Mouse (Mus musculus): Measurements from ENCODE around the gene Polr2e. TPM values are rescaled to one million over a fixed set of nuclear protein-coding genes. Genes with fewer than 3 reads are reported as not detected.
A peak's percentile ranks its signal among the peaks of the same experiment; 100 is the strongest.

Polr2e gene
- total RNA-seq, 1 experiment from 2014 or later = 101 TPM

DNA sequence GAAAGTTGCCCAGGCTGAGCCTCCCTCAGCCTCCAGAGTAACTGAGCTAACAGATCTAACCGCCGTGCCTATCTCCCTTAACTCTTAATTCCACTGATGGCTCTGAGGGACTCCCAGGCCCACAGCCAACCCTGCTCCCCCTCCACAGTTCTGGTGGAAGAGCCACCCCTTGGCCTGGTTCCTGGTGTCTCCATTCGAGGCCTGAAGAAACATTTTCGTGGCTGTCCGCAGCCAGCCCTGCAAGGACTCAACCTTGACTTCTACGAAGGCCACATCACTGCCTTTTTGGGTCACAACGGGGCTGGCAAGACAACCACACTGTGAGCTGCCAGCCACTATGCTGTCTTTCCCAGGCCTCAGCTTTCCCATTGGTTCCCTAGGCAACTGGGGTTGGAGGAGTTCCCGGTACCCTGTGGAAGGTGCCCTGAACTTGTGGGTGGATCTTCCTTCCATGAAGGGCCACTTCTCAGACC is 35.3 kb downstream of the Polr2e start:
- no peak for ATAC-seq (replicated peaks in 1 of 2; ENCODE audit: insufficient read depth in 1 of 2, low FRiP score in 2 of 2, low TSS enrichment in 1 of 2, low read depth in 1 of 2, poor library complexity in 2 of 2, severe bottlenecking in 2 of 2)

DNA sequence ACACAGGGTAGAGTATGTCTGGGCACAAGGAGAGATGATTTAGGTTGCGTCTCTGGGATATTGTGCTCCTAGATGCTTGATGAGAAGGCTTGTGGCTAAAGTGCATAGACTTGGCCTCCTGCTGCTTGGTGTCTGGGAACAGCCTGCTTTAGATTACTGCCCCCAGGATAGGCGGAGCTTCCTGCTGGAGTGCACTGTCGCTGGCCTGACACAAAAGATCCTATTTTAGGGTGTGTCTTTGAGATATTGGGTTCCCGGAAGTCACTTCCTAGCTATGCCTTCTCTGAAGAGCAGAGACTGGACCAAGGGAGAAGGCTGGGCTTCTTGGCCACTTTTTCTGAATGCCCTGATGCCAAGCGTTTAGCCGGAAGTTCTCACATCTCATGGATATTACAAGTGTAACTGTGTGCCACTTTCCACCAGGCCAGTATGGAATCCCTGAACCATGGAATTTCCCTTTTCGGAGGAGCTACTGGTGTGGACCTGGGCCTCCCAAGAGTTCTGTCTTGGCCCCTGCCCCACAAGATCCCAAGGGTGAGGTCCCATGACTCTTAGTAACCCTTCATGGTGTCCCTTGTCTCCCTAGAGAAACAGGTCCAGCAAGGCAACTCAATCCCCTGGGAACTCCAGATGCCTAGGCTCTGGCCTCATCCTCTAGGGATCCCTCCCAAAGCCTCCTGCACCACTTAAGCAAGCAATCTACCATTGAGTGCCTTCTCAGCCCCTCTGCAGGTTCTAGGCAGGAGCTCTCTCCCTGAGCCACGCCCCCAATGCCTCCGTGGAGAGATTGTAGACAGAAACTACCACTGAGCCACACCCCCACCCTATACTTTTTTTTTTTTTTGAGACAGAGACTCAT is 36.0 kb downstream of the Polr2e start:
- ATAC-seq (replicated peaks in 1 of 2; ENCODE audit: insufficient read depth in 1 of 2, low FRiP score in 2 of 2, low TSS enrichment in 1 of 2, low read depth in 1 of 2, poor library complexity in 2 of 2, severe bottlenecking in 2 of 2) = no peak; a peak in 1 of 4 replicates

DNA sequence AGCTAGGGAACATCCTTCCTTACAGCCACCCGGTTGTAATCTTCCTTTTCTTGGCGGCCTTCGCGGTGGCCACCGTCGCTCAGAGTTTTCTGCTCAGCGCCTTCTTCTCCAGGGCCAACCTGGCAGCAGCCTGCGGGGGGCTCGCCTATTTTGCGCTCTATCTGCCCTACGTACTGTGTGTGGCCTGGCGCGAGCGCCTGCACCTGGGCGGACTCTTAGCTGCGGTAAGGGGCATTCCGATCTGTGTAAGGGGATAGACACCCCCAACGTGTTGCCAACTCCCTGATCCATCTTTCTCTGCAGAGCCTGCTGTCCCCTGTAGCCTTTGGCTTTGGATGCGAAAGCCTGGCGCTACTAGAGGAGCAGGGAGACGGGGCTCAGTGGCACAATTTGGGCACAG is 36.8 kb downstream of the Polr2e start:
- no peak for ATAC-seq (replicated peaks in 1 of 2; ENCODE audit: insufficient read depth in 1 of 2, low FRiP score in 2 of 2, low TSS enrichment in 1 of 2, low read depth in 1 of 2, poor library complexity in 2 of 2, severe bottlenecking in 2 of 2)

- ATAC-seq (replicated peaks in 1 of 2; ENCODE audit: insufficient read depth in 1 of 2, low FRiP score in 2 of 2, low TSS enrichment in 1 of 2, low read depth in 1 of 2, poor library complexity in 2 of 2, severe bottlenecking in 2 of 2) = no peak
These were observed 37.6 kb downstream of the Polr2e start for GRCm38 (mm10) chr10:80001945-80002344.

DNA sequence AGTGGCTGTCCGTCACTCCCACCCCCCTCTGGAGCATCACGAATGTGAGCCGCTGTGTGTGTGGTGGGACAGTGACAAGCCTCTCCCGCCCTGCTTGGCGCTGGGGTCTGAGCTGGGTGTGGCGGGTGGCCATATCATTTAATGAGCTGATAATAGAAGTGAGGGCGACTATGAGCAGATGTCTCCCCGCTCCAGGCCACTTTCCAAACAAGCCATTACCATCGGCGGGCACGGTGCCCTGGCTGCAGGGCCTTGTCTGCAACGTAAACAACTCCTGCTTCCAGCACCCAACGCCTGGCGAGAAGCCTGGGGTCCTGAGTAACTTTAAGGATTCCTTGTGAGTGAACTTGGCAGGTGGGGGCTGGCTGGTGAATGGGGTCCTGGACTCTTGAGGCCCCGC is 41.8 kb downstream of the Polr2e start:
- no peak for ATAC-seq (replicated peaks in 1 of 2; ENCODE audit: insufficient read depth in 1 of 2, low FRiP score in 2 of 2, low TSS enrichment in 1 of 2, low read depth in 1 of 2, poor library complexity in 2 of 2, severe bottlenecking in 2 of 2)

- ATAC-seq (replicated peaks in 1 of 2; ENCODE audit: insufficient read depth in 1 of 2, low FRiP score in 2 of 2, low TSS enrichment in 1 of 2, low read depth in 1 of 2, poor library complexity in 2 of 2, severe bottlenecking in 2 of 2) = peak; percentile 57 to 60
These were observed 42.4 kb downstream of the Polr2e start for GRCm38 (mm10) chr10:79997034-79997760.

- peak; percentile 79 to 87 for ATAC-seq (replicated peaks in 1 of 2; ENCODE audit: insufficient read depth in 1 of 2, low FRiP score in 2 of 2, low TSS enrichment in 1 of 2, low read depth in 1 of 2, poor library complexity in 2 of 2, severe bottlenecking in 2 of 2)
These were observed 43.1 kb downstream of the Polr2e start, which contains the start of gene Abca7 for GRCm38 (mm10) chr10:79996272-79997033. TSS of gene Abca7 (plus strand) at chr10:79996494.

- ATAC-seq (replicated peaks in 1 of 2; ENCODE audit: insufficient read depth in 1 of 2, low FRiP score in 2 of 2, low TSS enrichment in 1 of 2, low read depth in 1 of 2, poor library complexity in 2 of 2, severe bottlenecking in 2 of 2) = no peak
These were observed 44.0 kb downstream of the Polr2e start for GRCm38 (mm10) chr10:79995636-79996035.

DNA sequence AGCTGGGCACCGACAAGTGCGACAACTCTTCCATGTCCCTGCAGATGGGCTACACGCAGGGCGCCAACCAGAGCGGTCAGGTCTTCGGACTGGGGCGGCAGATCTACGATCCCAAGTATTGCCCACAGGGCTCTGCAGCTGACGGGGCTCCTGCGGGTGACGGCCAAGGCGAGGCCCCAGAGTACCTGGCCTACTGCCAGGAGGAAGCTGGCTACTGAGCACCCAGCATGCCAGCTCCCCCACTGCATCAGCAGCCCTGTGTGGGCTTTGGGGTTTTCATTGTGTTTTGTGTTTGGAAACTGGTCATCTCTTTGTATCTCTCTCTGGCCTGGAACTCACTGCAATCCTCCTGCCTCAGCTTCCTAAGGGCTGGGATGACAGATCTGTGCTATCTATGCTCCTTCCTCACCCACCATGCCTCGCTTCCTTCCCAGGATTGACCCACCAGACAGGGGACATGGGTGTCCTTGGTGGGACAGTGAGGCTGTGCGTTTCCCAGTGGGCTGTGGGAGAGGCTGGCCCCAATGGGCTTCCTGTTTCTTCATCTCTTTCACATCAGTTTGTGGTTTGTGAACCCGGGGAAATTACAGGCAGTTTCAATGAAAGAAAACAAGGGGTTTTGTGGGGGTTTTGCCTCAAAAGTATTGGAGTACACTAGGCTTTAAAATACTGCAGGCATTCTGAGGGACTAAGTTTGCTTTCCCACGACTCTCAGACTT is 45.0 kb downstream of the Polr2e start:
- peak; percentile 42 to 49; a peak in 3 of 4 replicates for ATAC-seq (replicated peaks in 1 of 2; ENCODE audit: insufficient read depth in 1 of 2, low FRiP score in 2 of 2, low TSS enrichment in 1 of 2, low read depth in 1 of 2, poor library complexity in 2 of 2, severe bottlenecking in 2 of 2)

DNA sequence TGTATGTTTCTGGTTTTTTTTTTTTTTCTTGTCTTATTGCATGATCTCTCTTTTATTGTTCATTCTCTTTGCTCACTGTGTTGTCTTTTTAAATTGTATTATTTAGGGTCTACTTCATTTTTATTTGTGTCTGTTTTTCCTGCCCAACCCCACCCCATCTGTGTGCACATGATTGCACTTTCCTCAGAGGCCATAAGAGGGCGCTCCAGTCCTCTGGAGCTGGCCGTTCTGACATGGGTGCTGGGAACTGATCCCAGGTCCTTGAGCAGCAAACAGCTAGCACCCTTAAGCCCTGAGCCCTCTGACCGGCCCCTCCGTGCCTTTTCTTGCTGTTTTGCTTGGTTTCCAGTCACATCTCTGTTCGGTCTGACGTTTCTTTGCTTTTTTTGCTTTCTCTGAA is 48.0 kb downstream of the Polr2e start:
- no peak for ATAC-seq (replicated peaks in 1 of 2; ENCODE audit: insufficient read depth in 1 of 2, low FRiP score in 2 of 2, low TSS enrichment in 1 of 2, low read depth in 1 of 2, poor library complexity in 2 of 2, severe bottlenecking in 2 of 2)

- no peak for ATAC-seq (replicated peaks in 1 of 2; ENCODE audit: insufficient read depth in 1 of 2, low FRiP score in 2 of 2, low TSS enrichment in 1 of 2, low read depth in 1 of 2, poor library complexity in 2 of 2, severe bottlenecking in 2 of 2)
These were observed 48.5 kb downstream of the Polr2e start for GRCm38 (mm10) chr10:79991099-79991498.

DNA sequence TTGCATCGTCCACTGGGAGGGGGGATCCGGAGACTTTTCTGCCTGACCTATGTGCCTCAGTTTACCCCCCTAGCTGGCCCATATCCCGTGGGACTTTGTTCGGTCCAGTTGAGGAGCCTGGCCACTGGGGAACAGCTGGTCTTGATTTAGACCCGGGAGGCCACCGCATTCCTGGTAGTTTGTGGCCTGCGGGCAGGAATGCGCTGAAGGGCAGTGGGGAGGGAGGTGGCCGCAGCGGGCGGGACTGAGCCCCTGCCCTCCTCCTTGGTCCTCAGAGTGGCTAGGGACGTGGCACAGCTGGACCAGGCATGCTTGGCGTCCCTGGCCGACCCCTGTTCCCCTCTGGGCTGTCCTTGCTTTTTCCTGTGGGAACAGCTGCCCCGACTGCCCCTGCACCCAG is 49.7 kb downstream of the Polr2e start:
- ATAC-seq (replicated peaks in 1 of 2; ENCODE audit: insufficient read depth in 1 of 2, low FRiP score in 2 of 2, low TSS enrichment in 1 of 2, low read depth in 1 of 2, poor library complexity in 2 of 2, severe bottlenecking in 2 of 2) = no peak

DNA sequence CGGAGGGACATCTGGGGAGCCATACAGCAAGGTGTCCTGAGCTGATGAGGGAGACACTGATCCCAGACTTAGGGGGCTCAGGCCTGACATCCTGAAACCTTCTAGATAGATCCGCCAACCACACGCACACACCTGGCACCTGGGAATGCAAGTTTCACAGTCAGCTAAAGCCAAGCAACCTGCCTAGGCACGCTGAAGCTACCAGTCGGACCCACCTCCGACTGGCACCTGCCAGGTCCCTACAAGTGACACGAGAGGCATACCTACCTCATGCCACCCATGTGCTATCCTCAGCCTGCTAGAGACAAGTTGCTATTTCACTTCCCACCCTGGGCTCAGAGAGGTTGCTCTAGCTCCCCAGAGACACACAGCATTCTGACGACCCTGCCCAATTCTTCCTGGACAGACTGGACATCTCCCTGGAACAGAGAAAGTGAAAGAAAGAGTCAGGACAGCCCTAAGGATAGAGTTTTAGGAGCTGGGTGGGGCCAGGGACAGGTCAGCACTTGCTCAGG is 50.3 kb downstream of the Polr2e start:
- ATAC-seq (replicated peaks in 1 of 2; ENCODE audit: insufficient read depth in 1 of 2, low FRiP score in 2 of 2, low TSS enrichment in 1 of 2, low read depth in 1 of 2, poor library complexity in 2 of 2, severe bottlenecking in 2 of 2) = no peak

DNA sequence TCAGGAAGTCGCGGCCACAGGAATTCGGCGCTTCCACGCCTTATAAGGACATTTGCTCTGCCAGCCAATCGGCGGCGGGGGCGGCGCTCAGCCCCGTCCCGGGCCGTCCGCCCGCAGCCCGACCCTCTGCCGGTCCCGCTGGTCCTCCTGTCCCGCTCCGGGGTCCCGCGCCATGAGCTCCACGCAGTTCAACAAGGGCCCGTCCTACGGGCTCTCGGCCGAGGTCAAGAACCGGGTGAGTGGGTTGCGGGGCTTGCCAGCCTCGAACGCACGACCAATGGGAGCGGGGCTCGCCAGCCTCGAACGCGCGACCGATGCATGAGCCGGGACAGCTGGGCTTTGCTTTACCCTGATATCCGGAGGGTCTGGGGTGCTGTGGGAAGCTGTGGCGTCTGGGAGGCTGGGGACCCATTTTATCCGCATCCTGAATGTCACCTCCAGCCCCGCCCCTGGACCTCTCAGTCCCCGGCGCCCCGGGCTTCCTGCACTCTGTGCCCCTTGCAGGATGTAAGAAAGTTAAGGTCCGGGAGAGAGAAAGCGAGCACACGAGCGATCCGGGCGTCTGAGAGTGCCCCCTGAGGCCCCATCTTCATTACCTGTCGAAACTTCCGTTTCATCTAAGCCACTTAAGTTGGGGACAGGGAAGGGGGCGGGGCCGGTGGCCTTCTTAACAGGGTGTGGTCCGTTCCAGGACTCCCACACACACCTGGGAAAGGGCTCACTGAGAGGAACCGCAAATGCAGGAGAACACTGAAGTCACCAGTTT is 50.9 kb downstream of the Polr2e start, which contains the start of gene Cnn2:
TSS of gene Cnn2 (plus strand) at position 79 of the 766 bp plus-strand sequence.
- ATAC-seq (replicated peaks in 1 of 2; ENCODE audit: insufficient read depth in 1 of 2, low FRiP score in 2 of 2, low TSS enrichment in 1 of 2, low read depth in 1 of 2, poor library complexity in 2 of 2, severe bottlenecking in 2 of 2) = no peak

DNA sequence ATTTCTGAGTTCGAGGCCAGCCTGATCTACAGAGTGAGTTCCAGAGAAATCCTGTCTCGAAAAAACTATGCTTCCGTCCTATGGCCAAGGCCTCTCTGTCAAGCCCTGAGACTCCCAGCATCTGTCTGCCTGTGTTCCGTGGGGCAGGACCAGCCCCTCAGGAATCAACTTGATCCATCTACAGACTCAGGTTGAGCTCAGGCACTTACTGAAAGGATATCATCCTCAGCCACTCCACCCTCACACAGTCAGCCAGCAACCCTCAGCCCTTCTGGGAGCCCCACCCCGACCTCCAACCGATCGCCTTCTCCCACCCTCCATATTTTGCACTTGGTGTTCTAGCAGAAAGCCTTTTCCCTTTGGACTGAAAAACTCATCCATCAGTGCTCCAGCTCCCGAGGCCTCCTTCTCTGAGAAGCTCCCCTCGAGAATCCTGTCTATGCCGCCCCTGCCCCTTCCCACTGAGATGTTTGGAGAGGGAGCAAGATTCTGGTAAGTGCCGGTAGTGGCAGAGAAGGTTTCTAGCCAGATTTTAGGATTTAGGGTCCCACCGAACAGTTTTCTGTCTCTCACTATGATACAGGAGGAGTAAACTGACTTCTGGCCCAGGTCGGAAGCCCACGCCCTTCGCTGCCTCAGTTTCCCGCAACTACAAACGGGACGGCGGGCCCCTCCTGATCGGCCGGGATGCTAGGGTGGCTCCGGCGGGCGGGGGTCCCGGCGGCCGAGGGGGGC is 51.7 kb downstream of the Polr2e start:
- no peak for ATAC-seq (replicated peaks in 1 of 2; ENCODE audit: insufficient read depth in 1 of 2, low FRiP score in 2 of 2, low TSS enrichment in 1 of 2, low read depth in 1 of 2, poor library complexity in 2 of 2, severe bottlenecking in 2 of 2)

- ATAC-seq (replicated peaks in 1 of 2; ENCODE audit: insufficient read depth in 1 of 2, low FRiP score in 2 of 2, low TSS enrichment in 1 of 2, low read depth in 1 of 2, poor library complexity in 2 of 2, severe bottlenecking in 2 of 2) = peak; percentile 35 to 51
These were observed 52.6 kb downstream of the Polr2e start for GRCm38 (mm10) chr10:79986963-79987362.

All from hematopoietic stem cell, adult 5-6 weeks (primary cell).